In genomic region chr17:43883016-43883415, GRCm38 (mm10) we compare ENCODE assay signal across 10 mouse cellular contexts.
DNase-seq lines count a peak whose midpoint lies in the region; ATAC-seq and TF ChIP-seq lines count a peak whose summit lies in the region.
"Had no signal": no experiment of that assay in that cellular context is flagged by ENCODE, and none has a peak within 500 bp of the region (broad histone marks: within the 10 kb centered on the region; RNA-seq: fewer than 3 reads in every experiment).

No protein-coding gene starts in this region.

- peak; percentile 62 for TF ChIP-seq RAD21 in CH12.LX (IDR thresholded peaks at IDR 0.05; ENCODE audit: low read depth, low read length)

- H3K9ac ChIP-seq in kidney, embryonic 14.5 days (ENCODE audit: low read depth, low read length), result no peak overlapping the region
- no peak overlapping the region for H3K9ac ChIP-seq in CH12.LX (ENCODE audit: insufficient read depth, low read depth)
- H3K9ac ChIP-seq in stomach, postnatal 0 days (ENCODE audit: low read length), result no peak overlapping the region
- H3K9ac ChIP-seq: lung, embryonic 15.5 days had no signal

- no peak for ATAC-seq in kidney, embryonic 14.5 days (ENCODE audit: low FRiP score, low TSS enrichment)
- no peak for ATAC-seq in Patski
- no peak for ATAC-seq in stomach, postnatal 0 days (ENCODE audit: low FRiP score, low TSS enrichment)

- DNase-seq in kidney, postnatal 14 days, result peak; percentile 34
- DNase-seq in CH12.LX (ENCODE audit: extremely low read depth) (peak; percentile 25), Patski (ENCODE audit: low read depth, low spot score) (no peak)
- DNase-seq in forelimb bud, embryonic 11.5 days (ENCODE audit: low read depth, low spot score), result peak; percentile 57
- no peak for DNase-seq in stomach, postnatal 0 days (ENCODE audit: low spot score)
- no peak for DNase-seq in heart, embryonic 10.5 days (ENCODE audit: low spot score)
- no peak for DNase-seq in urinary bladder, postnatal 25 days (ENCODE audit: low spot score)

- no peaks in the 10 kb centered on the region for H3K9me3 ChIP-seq in kidney, embryonic 14.5 days (ENCODE audit: control insufficient read depth, low read length)
- H3K9me3 ChIP-seq in CH12.LX (replicated peaks; ENCODE audit: low read length), result no peaks in the 10 kb centered on the region
- no peaks in the 10 kb centered on the region for H3K9me3 ChIP-seq in stomach, postnatal 0 days (ENCODE audit: control insufficient read depth, low read length)
- no peaks in the 10 kb centered on the region for H3K9me3 ChIP-seq in heart, embryonic 10.5 days
- H3K9me3 ChIP-seq: lung, embryonic 15.5 days had no signal

- CTCF ChIA-PET in Patski (lab: Charles Lee), result interaction anchor here (0.9 to 2.1 kb wide), 5 partner anchors 156 to 242 kb away, joined by 3 to 6 read pairs (median 4); no protein-coding TSS in a partner anchor

- H3K4me2 ChIP-seq in kidney, embryonic 14.5 days (replicated peaks; ENCODE audit: low read depth, low read length), result no peak overlapping the region
- H3K4me2 ChIP-seq in CH12.LX (ENCODE audit: insufficient read depth, low read depth, poor library complexity, severe bottlenecking), result no peak overlapping the region
- H3K4me2 ChIP-seq in stomach, postnatal 0 days (replicated peaks; ENCODE audit: low read depth), result no peak overlapping the region
- H3K4me2 ChIP-seq: lung, embryonic 15.5 days had no signal

- POLR2A ChIA-PET in Patski (lab: Charles Lee), result no interaction called here

- H3K27ac ChIP-seq in kidney, embryonic 14.5 days (ENCODE audit: low read depth, low read length), result no peak overlapping the region
- no peak overlapping the region for H3K27ac ChIP-seq in CH12.LX (ENCODE audit: insufficient read depth, low read depth)
- no peak overlapping the region for H3K27ac ChIP-seq in stomach, postnatal 0 days (replicated peaks)
- H3K27ac ChIP-seq in heart, embryonic 10.5 days, result no peak overlapping the region
- H3K27ac ChIP-seq: lung, embryonic 15.5 days had no signal

- no peaks in the 10 kb centered on the region for H3K4me1 ChIP-seq in kidney, embryonic 14.5 days (ENCODE audit: control insufficient read depth, insufficient read depth, low read length)
- H3K4me1 ChIP-seq in CH12.LX (ENCODE audit: control insufficient read depth in 1 of 2, insufficient read depth in 2 of 2), result no peaks in the 10 kb centered on the region
- H3K4me1 ChIP-seq in stomach, postnatal 0 days (replicated peaks; ENCODE audit: control insufficient read depth, insufficient read depth), result no peaks in the 10 kb centered on the region
- no peaks in the 10 kb centered on the region for H3K4me1 ChIP-seq in heart, embryonic 10.5 days
- H3K4me1 ChIP-seq: lung, embryonic 15.5 days had no signal

- no peak for TF ChIP-seq POLR2A in CH12.LX (IDR thresholded peaks at IDR 0.05; ENCODE audit: low read depth, low read length)

- TF ChIP-seq EP300 in CH12.LX (IDR thresholded peaks at IDR 0.05; ENCODE audit: low read length), result no peak
- TF ChIP-seq EP300 in stomach, postnatal 0 days (optimal IDR thresholded peaks at IDR 0.05), result no peak

- dilution Hi-C loops in CH12.LX (cut with MboI; ENCODE audit: extremely low pct_ligation_motif_present, extremely low pct_unique_long_range_greater_than_20kb, low sequenced_read_pairs), result no loop called here

- in situ Hi-C loops in CH12.LX (cut with MboI; ENCODE audit: low pct_ligation_motif_present, low pct_unique_long_range_greater_than_20kb, low sequenced_read_pairs), result loop anchor here (25.0 kb wide), 1 partner anchor 154 kb away; no protein-coding TSS in a partner anchor
- in situ Hi-C loops in Patski (cut with MboI; ENCODE audit: low pct_unique_long_range_greater_than_20kb), result loop anchor here (5.0 to 10.0 kb wide), 2 partner anchors 154 to 242 kb away; no protein-coding TSS in a partner anchor

- H3K27me3 ChIP-seq in kidney, embryonic 14.5 days (ENCODE audit: control insufficient read depth, insufficient read depth, low read length), result no peaks in the 10 kb centered on the region
- H3K27me3 ChIP-seq in CH12.LX (replicated peaks), result peaks cover 6% of the 10 kb centered on the region
- H3K27me3 ChIP-seq in Patski, result no peaks in the 10 kb centered on the region
- no peaks in the 10 kb centered on the region for H3K27me3 ChIP-seq in stomach, postnatal 0 days (ENCODE audit: control insufficient read depth, insufficient read depth, low read length)
- H3K27me3 ChIP-seq in heart, embryonic 10.5 days (ENCODE audit: insufficient read depth, poor library complexity, severe bottlenecking), result no peaks in the 10 kb centered on the region
- H3K27me3 ChIP-seq: lung, embryonic 15.5 days had no signal

- no peaks in the 10 kb centered on the region for H3K36me3 ChIP-seq in kidney, embryonic 14.5 days (ENCODE audit: control insufficient read depth, insufficient read depth, low read length)
- no peaks in the 10 kb centered on the region for H3K36me3 ChIP-seq in CH12.LX (replicated peaks in 1 of 2; ENCODE audit: control insufficient read depth in 1 of 2, insufficient read depth in 1 of 2, low read length in 1 of 2)
- no peaks in the 10 kb centered on the region for H3K36me3 ChIP-seq in stomach, postnatal 0 days (ENCODE audit: control insufficient read depth, insufficient read depth, low read length)
- no peaks in the 10 kb centered on the region for H3K36me3 ChIP-seq in heart, embryonic 10.5 days
- H3K36me3 ChIP-seq: lung, embryonic 15.5 days had no signal

- peak; percentile 12 to 63; a peak in 2 of 4 replicates for TF ChIP-seq CTCF in CH12.LX (conservative IDR thresholded peaks at IDR 0.05 in 1 of 2, IDR thresholded peaks at IDR 0.05 in 1 of 2; ENCODE audit: low read depth in 2 of 2, low read length in 2 of 2)
- TF ChIP-seq CTCF in Patski (IDR thresholded peaks at IDR 0.05), result peak; percentile 66
- TF ChIP-seq CTCF in stomach, postnatal 0 days (IDR thresholded peaks at IDR 0.05; ENCODE audit: low read depth), result peak; percentile 87

- H3K4me3 ChIP-seq in kidney, embryonic 14.5 days (ENCODE audit: low read length), result no peak overlapping the region
- no peak overlapping the region for H3K4me3 ChIP-seq in CH12.LX (replicated peaks in 1 of 3; ENCODE audit: low read depth in 2 of 3, low read length in 2 of 3, poor library complexity in 1 of 3)
- H3K4me3 ChIP-seq in stomach, postnatal 0 days (ENCODE audit: low read depth, low read length), result no peak overlapping the region
- no peak overlapping the region for H3K4me3 ChIP-seq in heart, embryonic 10.5 days
- H3K4me3 ChIP-seq: erythroblast, embryonic 14.5 days; lung, embryonic 15.5 days had no signal

- H3K79me2 ChIP-seq in CH12.LX (replicated peaks; ENCODE audit: control insufficient read depth, extremely low read depth, insufficient read depth, poor library complexity, severe bottlenecking), result no peaks in the 10 kb centered on the region

- WGBS in kidney, embryonic 14.5 days, result 31% methylated on average over 1 of the region's 1 CpGs
- 12% methylated on average over 1 of the region's 1 CpGs for WGBS in stomach, postnatal 0 days
- whole genome bisulfite sequencing in heart, embryonic 10.5 days, result 18% methylated on average over 1 of the region's 1 CpGs

TF ChIP-seq in CH12.LX, 34 proteins besides CTCF, POLR2A, EP300 and RAD21:
- TF ChIP-seq SMC3 (IDR thresholded peaks at IDR 0.05; ENCODE audit: low read depth, low read length) (peak; percentile 60), CHD1 (IDR thresholded peaks at IDR 0.05; ENCODE audit: low read depth, low read length) (no peak)

Comparison
In these comparisons a context has a peak if more than half of its experiments do, and no peak if none do; other contexts are left out.
1. DNase-seq: peak in kidney, postnatal 14 days (single experiment), CH12.LX (single experiment) and forelimb bud, embryonic 11.5 days (single experiment); none in Patski (single experiment), stomach, postnatal 0 days (single experiment), heart, embryonic 10.5 days (single experiment) and urinary bladder, postnatal 25 days (single experiment).
2. Peak in every context shown above with its lines, with median percentiles within 50 percentile points of each other: CTCF ChIP-seq.